Mouse (Mus musculus) neural tube, embryonic 10.5 days (tissue): ENCODE measurements around the gene Spg7.
"Not testable (repeated sequence)": the region's sequence is repeated elsewhere in the genome, so short reads cannot be mapped to it uniquely, and the experiment has no call there.

ENCODE experiments used
- DNase-seq: peaks from one replicate; pipeline ENCODE4 v3.0.0-alpha.2; 2017; ENCODE audit warnings: low spot score; ENCODE audit errors: extremely low spot score

Gene Spg7

DNA sequence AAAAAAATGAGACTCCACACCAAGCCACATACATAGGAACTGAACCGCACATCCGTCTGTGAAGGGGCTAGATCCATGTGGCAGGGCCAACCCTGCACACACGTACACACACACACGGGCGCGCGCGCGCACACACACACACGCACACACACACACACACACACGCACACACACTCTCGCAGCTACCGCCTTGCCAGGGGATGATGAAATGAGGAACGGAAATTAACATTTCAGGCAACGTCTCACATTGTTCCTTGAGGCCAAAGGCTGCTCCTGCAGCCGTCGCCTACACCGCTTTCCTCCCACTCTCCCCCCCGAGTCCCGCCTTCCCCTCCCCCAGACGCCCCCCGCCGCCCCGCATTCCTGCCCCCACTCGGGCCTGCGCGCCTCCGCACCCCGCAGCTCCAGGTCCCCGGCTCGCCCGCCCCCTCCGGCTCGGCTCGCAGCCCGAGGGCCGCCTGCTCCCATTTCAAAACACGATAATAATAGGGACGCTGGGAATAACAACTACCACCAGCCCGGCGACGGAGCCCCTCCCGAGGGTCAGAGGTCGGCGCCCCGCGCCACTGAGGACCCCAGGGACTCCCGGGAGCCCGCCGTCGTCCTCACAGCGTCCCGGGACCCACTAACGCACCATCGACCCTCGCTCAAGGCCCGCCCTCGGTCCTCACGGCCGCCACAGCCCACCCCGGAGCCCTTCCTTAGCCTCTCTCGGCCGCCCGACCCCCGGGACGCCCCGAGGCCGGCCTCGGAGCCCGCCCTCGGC, 21.6 kb upstream of the Spg7 start:
- DNase-seq = peak; percentile 68

DNA sequence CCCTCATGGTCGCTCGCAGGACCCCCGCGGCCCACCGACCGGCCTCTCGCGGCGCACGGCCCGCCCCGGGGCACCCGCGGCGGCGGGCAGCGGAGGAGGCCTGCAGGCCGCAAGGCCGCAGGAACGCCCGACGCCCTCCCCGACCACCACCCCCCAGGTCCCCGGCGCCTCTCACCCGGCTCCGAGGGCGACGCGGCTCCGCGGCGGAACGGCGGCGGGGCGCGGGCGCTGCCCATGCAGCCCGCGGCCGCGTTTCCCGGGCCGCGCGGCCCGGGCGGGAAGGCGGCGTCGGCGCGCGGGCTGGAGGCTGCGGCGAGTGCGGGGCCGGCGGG, 21.0 kb upstream of the Spg7 start:
- DNase-seq = peak; percentile 67

GRCm38 (mm10) chr8:123042158-123042973, 20.4 kb upstream of the Spg7 start, which contains the start of gene Ankrd11:
TSS of gene Ankrd11 (minus strand) at chr8:123042277.
- DNase-seq = peak; percentile 96

DNA sequence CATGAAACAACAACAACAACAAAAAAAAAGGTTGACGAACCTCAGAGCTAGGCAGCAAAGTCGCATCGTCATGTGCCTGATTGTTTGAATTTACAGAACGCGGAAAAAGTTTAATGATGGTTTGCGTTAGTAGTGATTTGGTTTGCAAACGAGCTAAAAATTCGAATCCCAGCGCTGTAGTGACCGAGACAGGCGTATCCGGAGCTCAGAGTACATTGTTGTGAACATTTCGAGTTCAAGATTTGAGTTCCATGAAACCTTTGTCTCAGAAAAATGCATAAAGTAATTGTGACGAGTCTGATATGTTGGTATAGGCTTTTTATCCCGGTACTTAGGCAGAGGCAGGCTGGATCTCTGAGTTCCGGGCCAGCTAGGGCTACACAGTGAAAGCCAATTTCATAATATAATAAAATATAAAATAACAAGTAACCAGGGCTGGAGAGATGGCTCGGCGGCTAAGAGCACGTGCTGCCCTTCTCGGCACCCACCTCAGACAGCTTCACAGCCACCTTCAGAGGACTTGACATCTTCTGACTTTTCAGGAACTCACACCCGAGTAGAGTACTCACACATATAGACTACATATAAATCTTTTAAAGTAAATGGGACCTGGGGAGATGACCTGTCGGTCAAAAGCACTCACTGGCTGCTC, 19.6 kb upstream of the Spg7 start:
- no peak for DNase-seq

- DNase-seq = no peak
These were observed 18.8 kb upstream of the Spg7 start for GRCm38 (mm10) chr8:123043941-123044340.

- not testable (repeated sequence) for DNase-seq
These were observed 17.9 kb upstream of the Spg7 start for GRCm38 (mm10) chr8:123044743-123045425.

DNA sequence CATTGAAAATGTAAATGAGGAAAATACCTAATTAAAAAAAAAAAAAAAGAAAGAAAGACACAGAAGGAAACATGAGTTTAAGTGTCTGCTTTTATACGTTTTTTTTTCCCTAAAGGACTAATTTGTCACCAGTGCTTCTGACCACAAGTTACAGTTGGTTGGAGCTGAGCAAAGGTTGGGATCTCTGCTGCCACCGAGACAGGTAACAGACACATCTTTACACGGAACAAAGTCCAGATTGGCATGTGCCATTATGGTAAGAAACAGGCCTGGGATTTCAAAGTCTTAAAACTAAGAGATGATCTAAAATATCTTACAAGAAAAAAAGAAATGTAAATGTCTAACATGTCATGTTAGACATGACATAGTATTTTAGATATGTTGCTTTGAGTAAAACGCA, 16.0 kb upstream of the Spg7 start:
- no peak for DNase-seq

DNA sequence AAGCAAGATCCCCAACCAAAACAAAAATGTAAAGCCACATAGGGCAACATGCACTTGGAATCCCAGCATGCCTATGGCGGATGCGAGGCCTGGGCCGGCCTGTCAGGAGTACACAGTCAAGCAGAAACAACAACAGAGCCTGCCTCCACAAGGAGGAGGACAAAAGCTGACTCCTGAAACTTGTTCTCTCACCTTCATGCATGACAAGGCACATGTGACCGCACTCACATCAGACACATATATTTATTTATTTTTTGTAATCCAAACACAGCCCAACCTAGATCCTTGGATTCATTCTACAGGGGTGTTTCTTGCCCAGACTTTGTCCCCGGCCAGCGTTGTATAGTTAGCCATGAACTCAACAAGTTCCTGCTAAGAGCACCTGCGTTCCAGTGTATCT, 14.9 kb upstream of the Spg7 start:
- DNase-seq = no peak

DNA sequence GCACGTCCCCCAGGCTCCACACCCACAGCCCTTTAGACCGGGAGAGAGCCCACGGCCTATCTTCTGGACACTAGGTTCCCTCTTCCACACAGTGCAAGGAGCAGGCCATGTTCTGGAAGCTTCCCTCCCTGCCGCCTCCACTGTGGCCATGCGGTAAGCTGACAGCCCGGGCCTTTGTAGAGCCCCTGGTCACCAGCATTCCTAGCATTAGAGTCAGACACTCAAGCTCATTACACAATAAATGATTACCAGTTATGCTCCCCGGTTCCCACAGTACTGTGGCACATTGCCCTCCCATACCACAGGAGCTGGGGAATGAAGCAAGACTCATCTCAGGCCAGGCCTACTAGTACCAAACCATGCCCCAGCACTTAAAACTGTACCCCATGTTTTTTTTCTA, 14.3 kb upstream of the Spg7 start:
- DNase-seq = no peak

DNA sequence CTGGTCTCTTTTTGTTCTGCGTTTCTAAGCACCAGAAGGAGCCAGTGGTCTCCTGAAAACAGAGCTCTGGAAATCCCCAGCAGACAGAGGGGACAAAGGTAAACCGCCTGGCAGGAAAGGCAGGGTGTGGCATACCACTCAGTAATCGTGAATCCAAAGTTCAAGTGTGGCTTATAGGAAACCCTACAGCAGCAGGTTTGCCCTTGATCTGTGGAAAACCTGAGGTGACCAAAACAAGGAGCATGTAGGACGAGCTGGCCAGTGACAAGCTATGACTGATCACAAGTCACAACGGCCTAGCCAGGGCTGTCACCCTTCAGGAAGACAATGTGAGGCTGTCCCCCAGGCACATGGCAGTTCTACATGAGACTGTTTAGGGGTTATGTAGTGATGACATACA, 11.3 kb upstream of the Spg7 start:
- DNase-seq = no peak

GRCm38 (mm10) chr8:123064072-123064471, 1.3 kb downstream of the Spg7 start:
- DNase-seq = no peak

DNA sequence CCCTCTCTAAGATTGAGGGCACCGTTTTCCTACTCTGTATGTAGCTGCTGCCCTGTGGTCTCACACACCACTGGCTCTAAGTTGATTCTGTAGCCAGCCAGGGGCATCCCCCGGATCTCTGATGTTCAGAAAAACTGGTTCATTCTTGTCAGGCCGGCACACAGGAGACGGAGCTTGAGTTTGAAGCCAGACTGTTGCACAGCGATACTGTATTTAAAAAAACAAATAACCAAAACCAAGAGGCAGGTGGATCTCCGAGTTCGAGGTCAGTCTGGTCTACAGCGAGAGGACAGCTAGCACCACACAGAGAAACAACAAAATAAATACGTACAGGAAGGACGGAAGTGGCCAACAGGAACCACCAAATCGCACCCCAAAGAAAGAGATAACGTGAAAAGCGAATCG, 2.1 kb downstream of the Spg7 start:
- DNase-seq = no peak

DNA sequence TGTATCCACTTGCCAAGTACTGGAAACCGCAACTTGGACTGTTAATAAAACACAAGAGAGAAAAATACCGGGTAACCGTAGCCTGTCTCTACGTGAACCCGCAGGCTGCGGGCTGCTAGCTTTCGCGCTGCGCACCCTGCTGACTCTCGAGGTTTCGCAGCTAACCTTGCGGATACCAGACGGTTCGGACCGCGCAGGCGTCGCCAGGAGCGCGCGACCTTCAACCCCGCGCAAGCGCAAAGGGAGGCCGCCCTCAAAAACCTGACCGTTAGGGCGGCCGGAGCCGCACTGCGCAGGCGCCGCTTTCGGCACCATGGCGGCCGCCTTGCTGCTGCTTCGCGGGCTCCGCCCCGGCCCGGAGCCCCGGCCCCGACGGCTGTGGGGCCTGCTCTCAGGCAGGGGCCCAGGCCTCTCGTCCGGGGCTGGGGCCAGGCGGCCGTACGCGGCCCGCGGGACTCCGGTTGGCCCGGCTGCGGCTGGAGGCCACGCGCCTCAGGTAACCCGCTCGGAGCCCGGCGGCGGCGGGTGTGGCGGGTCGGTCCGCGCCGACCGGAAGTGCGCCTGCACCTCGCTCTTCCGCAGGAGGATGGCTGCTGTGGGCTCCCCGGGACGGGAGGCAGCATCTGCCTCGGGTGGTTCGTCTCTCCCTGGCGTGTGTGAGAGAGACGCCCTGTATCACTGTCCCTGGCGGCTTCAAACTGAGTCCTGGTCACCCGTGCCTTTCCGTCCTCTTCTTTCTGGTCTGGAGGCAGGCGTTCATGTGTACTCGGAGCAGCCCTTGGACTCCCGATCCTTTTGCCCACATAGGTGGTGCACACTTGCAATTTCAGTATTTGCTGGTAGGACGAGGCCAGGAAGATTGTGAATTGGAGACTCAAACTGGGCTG, 2.7 kb downstream of the Spg7 start:
- peak; percentile 97 for DNase-seq

- DNase-seq = no peak
These were observed 3.5 kb downstream of the Spg7 start for GRCm38 (mm10) chr8:123066101-123066683.

DNA sequence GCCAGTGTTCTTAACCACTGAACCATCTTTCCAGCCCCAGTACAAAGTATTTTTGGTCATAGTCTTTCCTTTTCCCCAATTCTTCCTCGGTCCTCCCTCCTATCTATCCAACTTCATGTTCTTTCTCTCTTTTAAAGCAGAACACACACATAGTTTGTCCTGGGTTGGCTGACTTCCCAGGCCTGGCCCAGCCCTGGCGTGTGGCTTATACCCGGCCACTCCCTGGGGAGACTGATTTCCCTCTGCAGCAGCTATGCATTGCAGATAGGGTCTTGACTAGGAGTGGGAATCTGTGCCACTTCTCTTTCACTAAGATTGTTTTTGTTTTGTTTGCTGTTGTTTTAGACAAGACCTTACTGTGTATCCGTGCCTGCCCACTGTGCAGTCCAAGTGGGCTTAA, 8.4 kb downstream of the Spg7 start:
- no peak for DNase-seq

DNA sequence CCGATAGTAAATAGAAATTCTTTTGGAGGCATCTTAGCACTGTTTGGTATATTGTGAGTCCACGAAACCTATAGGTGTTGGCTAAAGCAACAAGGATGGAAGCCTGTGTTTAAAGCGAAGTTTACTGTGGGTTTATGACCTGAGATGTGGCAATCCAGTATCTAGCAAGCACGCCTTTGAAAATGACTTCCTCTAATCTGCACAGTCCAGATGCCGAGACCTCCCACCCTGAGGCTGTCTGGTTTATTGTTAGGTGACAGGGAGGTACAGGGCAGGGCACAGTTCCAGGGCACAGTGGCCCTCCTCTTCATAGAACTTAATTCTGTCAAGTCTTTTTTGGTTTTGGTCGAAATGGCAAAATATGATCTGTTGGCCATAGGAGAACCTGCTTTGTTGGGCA, 14.5 kb downstream of the Spg7 start:
- no peak for DNase-seq

- no peak for DNase-seq
These were observed 20.3 kb downstream of the Spg7 start for GRCm38 (mm10) chr8:123082993-123083392.

- DNase-seq = no peak
These were observed 20.9 kb downstream of the Spg7 start for GRCm38 (mm10) chr8:123083610-123084009.

- no peak for DNase-seq
These were observed 24.5 kb downstream of the Spg7 start for GRCm38 (mm10) chr8:123087289-123087688.

- DNase-seq = no peak
These were observed 34.5 kb downstream of the Spg7 start for GRCm38 (mm10) chr8:123097216-123097615.
